Mouse (Mus musculus) NIH3T3 (cell line): ENCODE data around the gene Ccdc71.

Experiments
- DNase-seq: peaks from one replicate; pipeline ENCODE4 v3.0.0-alpha.2; 2012; ENCODE audit warnings: low read depth

Gene Ccdc71

GRCm38 (mm10) chr9:108460319-108461178 lies at the start of gene Ccdc71:
TSS of gene Ccdc71 (plus strand) at chr9:108460527.
- peak; percentile 91 for DNase-seq

- DNase-seq, result no peak
Observed at GRCm38 (mm10) chr9:108411381-108411942, 48.9 kb upstream of the Ccdc71 start.

- DNase-seq, result peak; percentile 31
Observed at GRCm38 (mm10) chr9:108412221-108412620, 48.1 kb upstream of the Ccdc71 start.

GRCm38 (mm10) chr9:108428384-108428783 lies 31.9 kb upstream of the Ccdc71 start, which contains the start of gene Ccdc36:
TSS of gene Ccdc36 (minus strand) at chr9:108428484.
- DNase-seq, result no peak

GRCm38 (mm10) chr9:108431431-108432067 lies 28.8 kb upstream of the Ccdc71 start:
- DNase-seq, result no peak

GRCm38 (mm10) chr9:108436182-108436581 lies 24.1 kb upstream of the Ccdc71 start, which contains the start of gene BC048562:
TSS of gene BC048562 (plus strand) at chr9:108436482.
- no peak for DNase-seq

- DNase-seq, result no peak
Observed at GRCm38 (mm10) chr9:108439176-108439575, 21.2 kb upstream of the Ccdc71 start.

- no peak for DNase-seq
Observed at GRCm38 (mm10) chr9:108440485-108440884, 19.8 kb upstream of the Ccdc71 start.

GRCm38 (mm10) chr9:108441236-108441919 lies 18.9 kb upstream of the Ccdc71 start:
- peak; percentile 24 for DNase-seq

- no peak for DNase-seq
Observed at GRCm38 (mm10) chr9:108445125-108445524, 15.2 kb upstream of the Ccdc71 start.

- peak; percentile 35 for DNase-seq
Observed at GRCm38 (mm10) chr9:108449860-108450259, 10.5 kb upstream of the Ccdc71 start.

- DNase-seq, result peak; percentile 52
Observed at GRCm38 (mm10) chr9:108450292-108451169, 9.8 kb upstream of the Ccdc71 start.

- no peak for DNase-seq
Observed at GRCm38 (mm10) chr9:108451170-108451493, 9.2 kb upstream of the Ccdc71 start.

- no peak for DNase-seq
Observed at GRCm38 (mm10) chr9:108451519-108452160, 8.7 kb upstream of the Ccdc71 start.

GRCm38 (mm10) chr9:108452291-108452906 lies 7.9 kb upstream of the Ccdc71 start:
- DNase-seq, result peak; percentile 89

- DNase-seq, result no peak
Observed at GRCm38 (mm10) chr9:108452911-108453310, 7.4 kb upstream of the Ccdc71 start.

GRCm38 (mm10) chr9:108453458-108453857 lies 6.9 kb upstream of the Ccdc71 start:
- DNase-seq, result peak; percentile 30

GRCm38 (mm10) chr9:108454429-108454828 lies 5.9 kb upstream of the Ccdc71 start:
- DNase-seq, result no peak

- DNase-seq, result no peak
Observed at GRCm38 (mm10) chr9:108455747-108456571, 4.4 kb upstream of the Ccdc71 start.
